ENCODE assay signal across 8 mouse cellular contexts in the genomic region with DNA sequence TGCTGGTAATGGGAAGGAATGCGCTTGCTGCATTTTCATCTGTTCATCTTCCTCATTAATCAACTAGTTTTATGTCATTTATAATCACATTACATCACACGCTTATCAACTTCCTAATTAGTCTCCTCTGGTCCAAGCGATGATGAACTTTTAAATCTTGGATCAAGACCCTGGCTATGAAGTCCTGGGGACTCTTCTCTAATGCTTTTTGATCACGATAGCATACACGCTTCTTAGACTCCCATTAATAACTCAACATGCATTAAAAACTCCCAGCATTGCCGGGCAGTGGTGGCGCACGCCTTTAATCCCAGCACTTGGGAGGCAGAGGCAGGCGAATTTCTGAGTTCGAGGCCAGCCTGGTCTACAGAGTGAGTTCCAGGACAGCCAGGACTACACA. TPM values are rescaled to one million over a fixed set of nuclear protein-coding genes. Genes with fewer than 3 reads are reported as not detected.
A peak's percentile ranks its signal among the peaks of the same experiment; 100 is the strongest.
DNase-seq lines count a peak whose midpoint lies in the region; ATAC-seq and TF ChIP-seq lines count a peak whose summit lies in the region.

No protein-coding gene starts in this region.

- no peak for ATAC-seq in heart, embryonic 11.5 days (replicated peaks; ENCODE audit: insufficient number of reproducible peaks, low FRiP score, low TSS enrichment)
- peak; percentile 1; the same call in 1 of the 2 replicates for ATAC-seq in forebrain, postnatal 0 days
- no peak for ATAC-seq in liver, postnatal 0 days

- H3K27me3 ChIP-seq in heart, embryonic 11.5 days (ENCODE audit: control insufficient read depth, insufficient read depth, low read length): no peaks in the 10 kb centered on the region
- H3K27me3 ChIP-seq in forebrain, postnatal 0 days (ENCODE audit: insufficient read depth, low read length): no peaks in the 10 kb centered on the region
- H3K27me3 ChIP-seq in liver, postnatal 0 days (ENCODE audit: insufficient read depth, low read length): no peaks in the 10 kb centered on the region

- intact Hi-C loops in heart, postnatal 25 days (cut with DNase I): no loop called here

- H3K4me1 ChIP-seq in heart, embryonic 11.5 days (ENCODE audit: control insufficient read depth, insufficient read depth, low read length): peaks cover 18% of the 10 kb centered on the region
- no peaks in the 10 kb centered on the region; a peak in 1 of 4 replicates for H3K4me1 ChIP-seq in ES-E14 (ENCODE audit: control insufficient read depth in 2 of 2, insufficient read depth in 2 of 2, low read length in 2 of 2, poor library complexity in 1 of 2)
- H3K4me1 ChIP-seq in forebrain, postnatal 0 days (ENCODE audit: insufficient read depth): peaks cover 3% of the 10 kb centered on the region; the same call in 1 of the 2 replicates
- H3K4me1 ChIP-seq in liver, postnatal 0 days (ENCODE audit: insufficient read depth): peaks cover 32% of the 10 kb centered on the region

- H3K4me2 ChIP-seq in heart, embryonic 11.5 days: peak overlapping the region; percentile 74
- peak overlapping the region; percentile 55 for H3K4me2 ChIP-seq in forebrain, postnatal 0 days (ENCODE audit: low read depth)
- peak overlapping the region; percentile 69 for H3K4me2 ChIP-seq in liver, postnatal 0 days (ENCODE audit: low read depth, low read length)

- H3K4me3 ChIP-seq in heart, embryonic 11.5 days (ENCODE audit: low read depth, low read length): peak overlapping the region; percentile 90
- H3K4me3 ChIP-seq in ES-E14 (ENCODE audit: insufficient read depth in 1 of 2, low read depth in 1 of 2, low read length in 2 of 2, poor library complexity in 1 of 2, severe bottlenecking in 1 of 2): peak overlapping the region; percentile 91 to 97
- peak overlapping the region; percentile 67 for H3K4me3 ChIP-seq in forebrain, postnatal 0 days (ENCODE audit: low read depth, low read length)
- H3K4me3 ChIP-seq in liver, postnatal 0 days (ENCODE audit: low read depth, low read length): peak overlapping the region; percentile 72

- in situ Hi-C loops in ES-E14 (cut with MboI; ENCODE audit: low sequenced_read_pairs in 2 of 2, unreplicated experiment in 2 of 2): no loop called here

- H3K9me3 ChIP-seq in heart, embryonic 11.5 days (replicated peaks; ENCODE audit: control insufficient read depth, low read length): no peaks in the 10 kb centered on the region
- no peaks in the 10 kb centered on the region for H3K9me3 ChIP-seq in ES-E14 (ENCODE audit: control insufficient read depth, insufficient read depth, low read depth, low read length)
- H3K9me3 ChIP-seq in forebrain, postnatal 0 days (ENCODE audit: low read length): no peaks in the 10 kb centered on the region
- H3K9me3 ChIP-seq in liver, postnatal 0 days (ENCODE audit: low read length): no peaks in the 10 kb centered on the region

- peak overlapping the region; percentile 82 for H3K9ac ChIP-seq in heart, embryonic 11.5 days (ENCODE audit: low read depth, low read length)
- H3K9ac ChIP-seq in ES-E14 (ENCODE audit: insufficient read depth, low read depth, low read length, poor library complexity, severe bottlenecking): peak overlapping the region; percentile 52; the same call in 1 of the 2 replicates
- peak overlapping the region; percentile 59; the same call in 1 of the 2 replicates for H3K9ac ChIP-seq in forebrain, postnatal 0 days
- peak overlapping the region; percentile 63; the same call in 1 of the 2 replicates for H3K9ac ChIP-seq in liver, postnatal 0 days (replicated peaks)

- peaks cover 5% of the 10 kb centered on the region; the same call in 1 of the 2 replicates for H3K36me3 ChIP-seq in heart, embryonic 11.5 days (ENCODE audit: control insufficient read depth, insufficient read depth, low read length)
- H3K36me3 ChIP-seq in ES-E14 (ENCODE audit: control insufficient read depth, insufficient read depth, low read length, poor library complexity, severe bottlenecking): peaks cover 4% of the 10 kb centered on the region
- peaks cover 19% of the 10 kb centered on the region for H3K36me3 ChIP-seq in forebrain, postnatal 0 days (ENCODE audit: insufficient read depth)
- peaks cover 18% of the 10 kb centered on the region for H3K36me3 ChIP-seq in liver, postnatal 0 days (replicated peaks; ENCODE audit: insufficient read depth, low read length)

- no peak for DNase-seq in heart, postnatal 25 days (ENCODE audit: low spot score)
- no peak for DNase-seq in ES-E14 (ENCODE audit: low read depth, low spot score)
- DNase-seq in forebrain, postnatal 0 days: no peak
- DNase-seq in liver, postnatal 0 days: no peak
- no peak for DNase-seq in ovary, adult 18-20 months (ENCODE audit: low spot score)
- DNase-seq in thymus, postnatal 4 days: no peak
- no peak for DNase-seq in layer of hippocampus, postnatal 25 days (ENCODE audit: extremely low spot score in 1 of 2, low spot score in 1 of 2)

- 26% methylated on average over 10 of the region's 10 CpGs for WGBS in heart, embryonic 11.5 days (ENCODE audit: insufficient replicate concordance)
- WGBS in forebrain, postnatal 0 days: 28% methylated on average over 10 of the region's 10 CpGs
- 18% methylated on average over 10 of the region's 10 CpGs for WGBS in liver, postnatal 0 days (ENCODE audit: insufficient replicate concordance)

- TF ChIP-seq EP300 in liver, postnatal 0 days (IDR thresholded peaks at IDR 0.05; ENCODE audit: low read depth): no peak

- no peak for TF ChIP-seq CTCF in forebrain, postnatal 0 days (IDR thresholded peaks at IDR 0.05; ENCODE audit: low read depth)
- TF ChIP-seq CTCF in liver, postnatal 0 days (IDR thresholded peaks at IDR 0.05; ENCODE audit: low read depth): no peak

- H3K27ac ChIP-seq in heart, embryonic 11.5 days (ENCODE audit: low read depth, low read length): no peak overlapping the region
- no peak overlapping the region for H3K27ac ChIP-seq in ES-E14 (ENCODE audit: insufficient read depth, low read depth, low read length, poor library complexity, severe bottlenecking)
- H3K27ac ChIP-seq in forebrain, postnatal 0 days (ENCODE audit: low read depth, low read length): no peak overlapping the region
- H3K27ac ChIP-seq in liver, postnatal 0 days (ENCODE audit: low read depth): peak overlapping the region; percentile 25

TF ChIP-seq in ES-E14, 5 proteins besides CTCF, POLR2A, EP300 and RAD21:
- no peak for TF ChIP-seq ZC3H11A (IDR thresholded peaks at IDR 0.05; ENCODE audit: borderline replicate concordance, low read depth, low read length)
- no peak for TF ChIP-seq CHD2 (IDR thresholded peaks at IDR 0.05; ENCODE audit: low read depth, low read length)
- no peak for TF ChIP-seq MAFK (IDR thresholded peaks at IDR 0.05; ENCODE audit: insufficient read depth, low read depth, low read length)
- TF ChIP-seq ZNF384 (IDR thresholded peaks at IDR 0.05; ENCODE audit: low read depth, low read length): no peak
- TF ChIP-seq HCFC1 (IDR thresholded peaks at IDR 0.05; ENCODE audit: borderline replicate concordance, insufficient read depth, low read length): no peak

RNA-seq across cellular contexts. Expression of a gene that starts 0.5 kb away (rescaled TPM):
- polyA plus RNA-seq in heart, embryonic 11.5 days (2014; fragmentation: Nextera tagmentation; extraction: Ambion mirVana): 21.4 and 24.2 TPM in 2 replicates
- total RNA-seq in heart, postnatal 25 days (2021): 10 to 100 TPM; 41.9 TPM
- 111 and 128 TPM in 2 replicates for total RNA-seq in ES-E14 (2012; rRNA removed)
- 20.3 and 20.9 TPM in 2 replicates for total RNA-seq in forebrain, postnatal 0 days (2014; rRNA removed)
- polyA plus RNA-seq in forebrain, postnatal 0 days (2015; fragmentation: Nextera tagmentation; extraction: Ambion mirVana): 8.1 and 13.5 TPM in 2 replicates
- 8.0 and 10.0 TPM in 2 replicates for polyA plus RNA-seq in liver, postnatal 0 days (2015; fragmentation: Nextera tagmentation; extraction: Ambion mirVana)
- total RNA-seq in layer of hippocampus, postnatal 25 days (2021): 10 to 100 TPM; 31.0 to 35.8 TPM

RNA-seq across cellular contexts. Expression of a gene that starts 0.8 kb away (rescaled TPM):
- polyA plus RNA-seq in heart, embryonic 11.5 days (2014; fragmentation: Nextera tagmentation; extraction: Ambion mirVana): 117 and 121 TPM in 2 replicates
- total RNA-seq in heart, postnatal 25 days (2021): 100 to 1,000 TPM; 128 to 129 TPM
- total RNA-seq in ES-E14 (2012; rRNA removed): 196 and 218 TPM in 2 replicates
- total RNA-seq in forebrain, postnatal 0 days (2014; rRNA removed): 80.7 and 91.1 TPM in 2 replicates
- polyA plus RNA-seq in forebrain, postnatal 0 days (2015; fragmentation: Nextera tagmentation; extraction: Ambion mirVana): 54.0 and 63.5 TPM in 2 replicates
- polyA plus RNA-seq in liver, postnatal 0 days (2015; fragmentation: Nextera tagmentation; extraction: Ambion mirVana): 30.4 and 32.0 TPM in 2 replicates
- total RNA-seq in layer of hippocampus, postnatal 25 days (2021): 10 to 100 TPM; 63.0 to 70.3 TPM
